Mouse (Mus musculus) liver, embryonic 12.5 days (tissue): ENCODE measurements around the gene Timp2. TPM values are rescaled to one million over a fixed set of nuclear protein-coding genes. Genes with fewer than 3 reads are reported as not detected.

ENCODE experiments used
- ATAC-seq: fragments of 200-750 bp; cut with Nextera tagmentation; 2 replicates; pipeline ENCODE4 v1.8.0; 2017; ENCODE audit warnings: moderate number of reproducible peaks, mild to moderate bottlenecking, moderate library complexity
- H3K27ac ChIP-seq: fragments of 300-500 bp; sonication (generic); 2 replicates; pipeline ENCODE4 v1.5.1; 2016; ENCODE audit warnings: mild to moderate bottlenecking
- H3K27me3 ChIP-seq: fragments of 300-500 bp; sonication (generic); replicated peaks from 2 replicates; pipeline ENCODE4 v1.6.1; 2016; ENCODE audit warnings: mild to moderate bottlenecking, moderate library complexity
- H3K36me3 ChIP-seq: fragments of 300-500 bp; sonication (generic); 2 replicates; pipeline ENCODE4 v1.6.1; 2016; ENCODE audit warnings: mild to moderate bottlenecking, moderate library complexity
- H3K4me1 ChIP-seq: fragments of 300-500 bp; sonication (generic); 2 replicates; pipeline ENCODE4 v1.6.1; 2016
- H3K4me2 ChIP-seq: fragments of 300-500 bp; sonication (generic); 2 replicates; pipeline ENCODE4 v1.6.1; 2016; ENCODE audit warnings: mild to moderate bottlenecking, moderate library complexity
- H3K4me3 ChIP-seq: fragments of 300-500 bp; sonication (generic); 2 replicates; pipeline ENCODE4 v1.5.1; 2016; ENCODE audit warnings: mild to moderate bottlenecking, moderate library complexity
- H3K9ac ChIP-seq: fragments of 300-500 bp; sonication (generic); 2 replicates; pipeline ENCODE4 v1.6.1; 2016; ENCODE audit warnings: mild to moderate bottlenecking, moderate library complexity
- H3K9me3 ChIP-seq: fragments of 300-500 bp; sonication (generic); replicated peaks from 2 replicates; pipeline ENCODE4 v1.6.1; 2016; ENCODE audit warnings: mild to moderate bottlenecking, moderate library complexity
- WGBS: fragments of 180-500 bp; shearing (Covaris S2); methylation state at CpG from one replicate; pipeline ENCODE4 v1.1.7; 2016; ENCODE audit not compliant: insufficient replicate concordance; 5-methylcytosine and 5-hydroxymethylcytosine counted together
- polyA plus RNA-seq: library from polyadenylated mRNA; unstranded; fragments of >200 nt; fragmentation: Nextera tagmentation; extraction: Ambion mirVana; gene quantifications from 2 replicates; pipeline ENCODE4 v1.2.1, GENCODE M21; 2016

Timp2 gene
- polyA plus RNA-seq, 1 experiment from 2014 or later, result 8.7 TPM

DNA sequence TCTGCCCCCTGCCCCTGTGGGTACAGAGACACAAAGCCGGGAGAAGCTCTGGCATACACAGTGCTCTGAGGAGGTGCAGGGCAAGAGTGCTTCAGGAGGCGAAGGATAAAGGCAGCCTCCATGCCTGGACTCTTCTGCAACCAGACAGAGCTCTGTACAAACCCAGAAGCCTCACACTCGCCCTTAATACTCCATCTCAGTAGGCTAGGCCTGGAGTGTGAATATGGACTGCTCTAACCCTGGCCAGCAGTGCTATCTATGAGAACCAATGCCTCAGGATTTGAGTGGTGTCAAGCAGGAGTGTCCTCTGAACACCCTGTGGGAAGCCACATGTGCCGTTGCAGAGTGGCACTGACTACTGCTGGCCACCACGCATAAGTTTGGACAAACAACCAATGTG lies 26.6 kb downstream of the Timp2 start:
- no peak for ATAC-seq
- WGBS, result 74% methylated on average over 5 of the region's 5 CpGs
- H3K27ac ChIP-seq, result no peak overlapping the region
- no peak overlapping the region for H3K4me3 ChIP-seq
- no peaks in the 10 kb centered on the region for H3K36me3 ChIP-seq
- H3K4me2 ChIP-seq, result no peak overlapping the region
- H3K4me1 ChIP-seq, result peaks cover 12% of the 10 kb centered on the region; the same call in 1 of the 2 replicates
- H3K27me3 ChIP-seq, result no peaks in the 10 kb centered on the region
- H3K9ac ChIP-seq, result no peak overlapping the region
- no peaks in the 10 kb centered on the region for H3K9me3 ChIP-seq

DNA sequence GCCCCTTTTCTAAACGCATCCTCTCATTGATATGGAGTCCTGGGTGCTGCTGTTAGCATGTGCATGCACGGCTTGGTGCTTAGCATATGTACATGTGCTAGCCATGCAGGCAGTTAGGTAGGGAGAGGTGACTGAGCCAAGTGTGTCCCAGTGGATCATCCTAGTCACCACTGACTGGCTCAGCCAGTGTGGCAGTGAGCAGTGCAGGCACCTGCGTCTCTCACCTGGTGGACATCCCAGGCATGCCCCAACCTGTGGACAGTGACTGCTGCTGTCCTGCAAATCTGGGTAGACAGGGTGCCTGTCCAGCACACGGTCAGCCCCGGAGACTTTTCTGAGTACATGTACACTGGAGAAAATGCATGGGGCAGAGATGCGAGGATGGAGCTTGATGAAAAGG lies 27.0 kb downstream of the Timp2 start:
- 76% methylated on average over 6 of the region's 6 CpGs for WGBS

DNA sequence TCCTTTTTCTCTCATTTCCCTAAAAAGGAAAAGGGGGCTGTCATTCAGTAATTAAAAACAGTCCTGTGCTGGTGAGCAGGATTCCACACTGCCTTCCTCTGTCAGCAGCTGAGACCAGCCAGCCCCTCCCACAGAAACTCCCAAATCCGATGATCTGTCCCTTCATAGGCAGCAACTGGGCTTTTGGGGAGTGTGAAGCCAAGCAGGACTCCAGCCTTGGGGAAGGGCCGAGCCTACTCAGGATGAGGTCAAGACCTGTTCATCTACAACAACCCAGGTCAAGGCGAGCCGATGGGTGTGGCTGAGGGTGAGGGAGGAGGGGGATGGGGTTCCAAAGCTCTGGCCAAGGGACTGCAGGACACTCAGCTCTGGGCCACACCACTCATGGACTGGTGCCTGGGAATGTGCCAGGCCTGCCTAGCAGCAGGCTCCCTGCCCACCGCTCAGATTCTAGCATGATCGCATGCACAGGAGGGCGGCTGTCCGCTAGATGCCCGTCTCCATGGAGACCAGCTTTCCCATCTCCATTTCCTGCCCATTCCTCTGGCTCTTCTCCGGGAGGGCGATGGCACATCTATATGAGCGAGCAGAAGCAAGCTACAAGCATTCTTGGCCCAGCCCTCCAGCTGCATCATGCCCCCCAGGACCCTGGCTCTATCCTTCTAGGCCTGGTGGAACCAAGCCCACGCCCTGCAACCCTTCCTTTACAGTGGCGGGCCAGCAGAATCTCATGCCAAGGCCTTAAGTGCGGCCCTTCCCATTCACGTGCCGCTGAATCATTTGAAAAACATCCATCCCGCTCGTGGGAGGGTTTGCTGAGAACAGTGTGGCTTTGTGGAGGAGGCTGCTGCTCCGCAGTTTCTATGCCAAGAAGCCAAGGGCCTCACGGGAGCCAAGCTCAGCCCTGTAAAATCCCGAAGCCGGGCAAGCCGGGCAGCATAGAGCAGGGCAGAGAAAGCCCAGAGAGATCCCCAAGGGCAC lies 28.3 kb downstream of the Timp2 start:
- ATAC-seq, result peak; percentile 30; the same call in 1 of the 2 replicates
- Histone ChIP-seq H3K9ac (no peak overlapping the region), H3K36me3 (no peaks in the 10 kb centered on the region), H3K4me2 (no peak overlapping the region), H3K27me3 (no peaks in the 10 kb centered on the region), H3K4me3 (no peak overlapping the region), H3K4me1 (peaks cover 13% of the 10 kb centered on the region; the same call in 1 of the 2 replicates), H3K27ac (no peak overlapping the region), H3K9me3 (no peaks in the 10 kb centered on the region)
- WGBS, result 74% methylated on average over 24 of the region's 24 CpGs

More for the DNA sequence above, 27.0 kb downstream of the Timp2 start:
- peaks cover 13% of the 10 kb centered on the region; the same call in 1 of the 2 replicates for H3K4me1 ChIP-seq
- no peak overlapping the region for H3K27ac ChIP-seq
- no peak for ATAC-seq
- H3K9ac ChIP-seq, result no peak overlapping the region
- no peaks in the 10 kb centered on the region for H3K27me3 ChIP-seq
- H3K4me3 ChIP-seq, result no peak overlapping the region
- no peaks in the 10 kb centered on the region for H3K36me3 ChIP-seq
- no peaks in the 10 kb centered on the region for H3K9me3 ChIP-seq
- no peak overlapping the region for H3K4me2 ChIP-seq

DNA sequence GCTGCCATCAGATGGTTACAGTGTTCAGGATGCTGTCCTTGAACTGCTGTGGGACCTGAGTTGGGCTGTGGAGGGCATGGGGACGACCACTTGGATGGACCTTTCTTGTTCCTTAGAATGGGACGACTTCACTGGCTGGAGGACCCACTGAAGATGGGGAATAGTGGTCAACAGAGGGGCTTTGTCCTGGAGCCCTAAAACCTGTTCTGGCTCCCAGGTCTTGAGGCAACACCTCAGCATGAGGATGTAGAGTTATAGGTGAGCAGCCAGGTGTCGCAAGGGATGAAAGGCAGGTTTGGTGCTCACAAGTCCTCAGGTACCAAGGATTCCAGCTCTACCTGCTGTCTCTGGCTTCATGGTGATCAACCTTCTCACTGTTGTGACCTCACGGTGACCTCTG lies 29.0 kb downstream of the Timp2 start:
- no peak for ATAC-seq
- H3K4me2 ChIP-seq, result no peak overlapping the region
- WGBS, result 61% methylated on average over 4 of the region's 4 CpGs
- H3K27me3 ChIP-seq, result no peaks in the 10 kb centered on the region
- H3K36me3 ChIP-seq, result no peaks in the 10 kb centered on the region
- peaks cover 13% of the 10 kb centered on the region; the same call in 1 of the 2 replicates for H3K4me1 ChIP-seq
- no peak overlapping the region for H3K27ac ChIP-seq
- H3K4me3 ChIP-seq, result no peak overlapping the region
- no peaks in the 10 kb centered on the region for H3K9me3 ChIP-seq
- no peak overlapping the region for H3K9ac ChIP-seq

DNA sequence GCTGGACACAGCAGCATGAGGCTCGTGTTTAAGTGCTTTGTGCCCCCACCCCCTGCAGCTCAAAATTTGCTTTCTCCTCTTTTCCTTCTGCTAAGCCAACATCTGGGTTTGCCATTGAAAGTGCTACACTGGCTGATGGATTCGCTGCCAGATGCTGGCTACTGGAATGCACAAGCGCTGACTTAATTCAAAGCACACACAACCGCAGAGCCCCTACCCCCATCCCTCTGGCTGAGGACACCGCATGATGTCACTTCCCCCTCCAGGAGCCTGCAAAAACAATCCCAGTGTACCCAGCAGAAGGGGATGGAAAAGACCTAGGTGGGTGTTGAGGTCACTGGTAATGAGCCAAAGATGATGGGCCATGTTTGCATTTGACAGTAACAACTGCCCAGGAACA lies 31.0 kb downstream of the Timp2 start:
- H3K4me3 ChIP-seq, result no peak overlapping the region
- H3K27me3 ChIP-seq, result no peaks in the 10 kb centered on the region
- 33% methylated on average over 5 of the region's 5 CpGs for WGBS
- H3K36me3 ChIP-seq, result no peaks in the 10 kb centered on the region
- no peak for ATAC-seq
- no peak overlapping the region for H3K27ac ChIP-seq
- H3K4me1 ChIP-seq, result peaks cover 13% of the 10 kb centered on the region; the same call in 1 of the 2 replicates
- no peak overlapping the region for H3K4me2 ChIP-seq
- H3K9ac ChIP-seq, result no peak overlapping the region
- no peaks in the 10 kb centered on the region for H3K9me3 ChIP-seq

DNA sequence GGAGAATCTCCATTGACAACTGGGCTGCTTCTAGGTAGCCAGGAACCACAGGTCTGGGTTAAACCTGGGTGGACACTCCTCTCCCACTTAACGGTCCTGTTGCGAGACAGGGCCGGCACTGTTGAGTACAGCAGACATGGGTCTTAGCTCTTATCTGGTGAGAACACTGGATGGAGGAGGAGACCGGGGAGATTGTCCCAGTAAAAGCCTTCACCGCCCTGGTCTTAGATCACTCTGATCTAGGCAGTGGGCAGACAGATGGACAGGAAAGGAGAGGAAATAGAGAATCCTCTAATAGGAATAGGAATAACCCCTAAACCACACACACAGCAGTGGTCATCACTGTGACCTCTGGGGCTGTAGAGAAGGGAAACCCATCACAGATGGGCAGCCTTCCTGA lies 31.6 kb downstream of the Timp2 start:
- WGBS, result 25% methylated on average over 5 of the region's 5 CpGs

DNA sequence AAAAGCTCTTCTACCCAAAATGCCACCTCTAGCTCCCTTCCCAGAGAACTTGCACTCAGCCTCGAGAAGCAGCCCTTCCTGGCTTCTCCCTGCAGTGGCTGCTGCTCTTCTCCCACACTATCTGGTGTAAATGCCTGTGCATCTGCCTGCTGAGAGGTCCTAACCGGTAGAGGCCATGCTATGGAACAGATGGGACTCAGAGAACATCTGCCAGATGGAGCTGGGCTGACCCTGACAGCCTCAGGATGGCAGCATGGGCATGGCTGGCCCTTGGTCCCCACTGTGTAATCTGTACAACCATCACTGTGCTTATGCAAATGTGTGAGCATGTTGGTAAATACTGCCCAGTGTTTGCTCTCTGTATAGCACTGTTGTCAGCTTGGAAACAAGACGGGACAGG lies 32.9 kb downstream of the Timp2 start:
- Histone ChIP-seq H3K9ac (no peak overlapping the region), H3K4me1 (peaks cover 13% of the 10 kb centered on the region; the same call in 1 of the 2 replicates), H3K27me3 (no peaks in the 10 kb centered on the region), H3K9me3 (no peaks in the 10 kb centered on the region), H3K36me3 (no peaks in the 10 kb centered on the region), H3K4me2 (no peak overlapping the region), H3K4me3 (no peak overlapping the region), H3K27ac (no peak overlapping the region)
- ATAC-seq, result no peak
- WGBS, result 37% methylated on average over 3 of the region's 3 CpGs

More for the DNA sequence above, 31.6 kb downstream of the Timp2 start:
- no peak overlapping the region for H3K27ac ChIP-seq
- no peaks in the 10 kb centered on the region for H3K9me3 ChIP-seq
- no peak overlapping the region for H3K4me3 ChIP-seq
- H3K27me3 ChIP-seq, result no peaks in the 10 kb centered on the region
- H3K4me1 ChIP-seq, result peaks cover 13% of the 10 kb centered on the region; the same call in 1 of the 2 replicates
- H3K36me3 ChIP-seq, result no peaks in the 10 kb centered on the region
- ATAC-seq, result no peak
- H3K9ac ChIP-seq, result no peak overlapping the region
- no peak overlapping the region for H3K4me2 ChIP-seq

DNA sequence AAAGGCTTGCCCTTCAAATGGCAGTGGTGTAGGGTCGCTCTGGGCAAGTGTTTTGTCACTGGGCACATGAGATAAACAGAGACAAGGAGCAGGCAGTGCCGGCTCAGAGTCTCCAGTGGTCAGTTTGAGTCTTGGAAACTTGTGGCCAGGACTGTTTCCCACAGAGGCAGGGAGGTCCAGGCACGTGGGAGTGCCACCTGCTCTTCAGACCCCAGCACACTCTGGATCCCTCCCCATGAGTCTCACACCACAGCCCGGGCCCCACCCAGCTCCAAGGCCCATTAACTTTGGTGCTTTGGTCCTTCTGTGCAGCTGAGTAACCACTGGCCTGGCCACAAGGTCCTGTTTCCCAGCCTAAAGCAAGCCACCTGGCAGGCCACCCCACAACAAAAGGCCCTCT lies 33.6 kb downstream of the Timp2 start:
- Histone ChIP-seq H3K9me3 (no peaks in the 10 kb centered on the region), H3K4me2 (no peak overlapping the region), H3K9ac (no peak overlapping the region), H3K27me3 (no peaks in the 10 kb centered on the region), H3K4me1 (peaks cover 8% of the 10 kb centered on the region), H3K4me3 (no peak overlapping the region), H3K36me3 (no peaks in the 10 kb centered on the region), H3K27ac (no peak overlapping the region)
- WGBS, result 49% methylated on average over 4 of the region's 4 CpGs
- ATAC-seq, result no peak

DNA sequence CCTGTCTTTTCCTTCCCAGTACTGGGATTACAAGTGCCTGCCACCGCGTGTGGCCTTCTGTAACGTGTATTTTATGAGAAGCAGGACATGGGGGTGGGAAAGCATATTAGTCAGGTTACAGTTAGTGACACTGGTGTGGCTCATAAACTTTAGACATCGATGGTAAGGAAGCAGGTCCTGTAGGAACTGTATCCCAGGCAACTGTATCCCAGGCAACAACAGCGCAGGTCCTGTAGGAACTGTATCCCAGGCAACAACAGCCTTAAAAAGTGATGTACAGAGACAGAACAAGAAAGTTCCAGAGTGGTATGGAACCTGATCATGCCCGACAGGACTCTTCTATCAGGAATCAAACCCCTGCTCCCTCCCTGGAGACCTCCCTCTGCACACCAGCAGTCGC lies 34.0 kb downstream of the Timp2 start:
- no peak for ATAC-seq
- no peak overlapping the region for H3K4me3 ChIP-seq

DNA sequence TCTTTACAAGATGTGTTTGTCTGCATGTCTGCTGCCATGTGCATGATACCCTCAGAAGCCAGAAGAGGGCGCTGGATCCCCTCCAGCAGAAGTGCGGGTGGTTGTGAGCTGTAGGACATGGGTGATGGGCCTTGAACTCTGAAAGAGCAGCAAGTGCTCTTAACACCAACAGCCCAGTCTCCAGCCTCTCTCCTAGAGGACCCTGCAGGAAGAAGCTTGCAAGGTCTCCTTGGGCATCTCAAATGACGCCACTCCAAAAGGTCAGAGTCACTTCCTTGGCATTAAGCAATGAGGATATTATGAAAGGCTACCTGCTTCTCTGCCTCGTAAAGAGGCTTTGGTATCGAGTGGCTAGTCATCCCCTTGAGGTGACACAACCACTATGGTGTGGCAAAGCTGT lies 36.9 kb downstream of the Timp2 start:
- Histone ChIP-seq H3K4me3 (no peak overlapping the region), H3K4me1 (peaks cover 13% of the 10 kb centered on the region), H3K27me3 (no peaks in the 10 kb centered on the region), H3K27ac (no peak overlapping the region), H3K36me3 (no peaks in the 10 kb centered on the region), H3K4me2 (no peak overlapping the region), H3K9ac (no peak overlapping the region), H3K9me3 (no peaks in the 10 kb centered on the region)
- no peak for ATAC-seq
- whole genome bisulfite sequencing, result 44% methylated on average over 5 of the region's 5 CpGs

More for the DNA sequence above, 34.0 kb downstream of the Timp2 start:
- peaks cover 11% of the 10 kb centered on the region for H3K4me1 ChIP-seq
- H3K27me3 ChIP-seq, result no peaks in the 10 kb centered on the region
- no peak overlapping the region for H3K4me2 ChIP-seq
- WGBS, result 64% methylated on average over 7 of the region's 7 CpGs
- no peaks in the 10 kb centered on the region for H3K36me3 ChIP-seq
- no peak overlapping the region for H3K27ac ChIP-seq
- H3K9ac ChIP-seq, result no peak overlapping the region
- no peaks in the 10 kb centered on the region for H3K9me3 ChIP-seq

DNA sequence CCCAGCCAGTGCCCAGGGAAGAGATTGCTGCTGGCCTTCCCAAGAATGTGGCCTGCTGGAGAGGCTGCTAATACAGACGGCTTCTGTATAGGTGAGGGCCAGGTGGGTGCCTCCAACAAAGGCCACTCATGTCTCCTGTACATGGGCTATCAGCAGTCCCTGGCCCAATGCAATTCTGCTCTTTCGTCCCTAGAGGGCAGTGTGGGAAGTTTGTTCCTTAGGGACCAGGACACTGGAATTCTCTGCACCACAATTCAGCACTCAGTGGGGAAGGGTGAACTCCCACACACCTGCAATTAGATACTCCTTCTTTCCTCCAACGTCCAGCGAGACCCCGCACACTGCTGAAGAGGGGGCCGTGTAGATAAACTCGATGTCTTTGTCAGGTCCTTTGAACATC lies 38.4 kb downstream of the Timp2 start:
- Histone ChIP-seq H3K4me2 (no peak overlapping the region), H3K9me3 (no peaks in the 10 kb centered on the region), H3K4me3 (no peak overlapping the region), H3K9ac (no peak overlapping the region), H3K36me3 (no peaks in the 10 kb centered on the region), H3K27ac (no peak overlapping the region), H3K4me1 (peaks cover 20% of the 10 kb centered on the region), H3K27me3 (no peaks in the 10 kb centered on the region)
- 10% methylated on average over 7 of the region's 7 CpGs for WGBS
- ATAC-seq, result peak; percentile 40; the same call in 1 of the 2 replicates

DNA sequence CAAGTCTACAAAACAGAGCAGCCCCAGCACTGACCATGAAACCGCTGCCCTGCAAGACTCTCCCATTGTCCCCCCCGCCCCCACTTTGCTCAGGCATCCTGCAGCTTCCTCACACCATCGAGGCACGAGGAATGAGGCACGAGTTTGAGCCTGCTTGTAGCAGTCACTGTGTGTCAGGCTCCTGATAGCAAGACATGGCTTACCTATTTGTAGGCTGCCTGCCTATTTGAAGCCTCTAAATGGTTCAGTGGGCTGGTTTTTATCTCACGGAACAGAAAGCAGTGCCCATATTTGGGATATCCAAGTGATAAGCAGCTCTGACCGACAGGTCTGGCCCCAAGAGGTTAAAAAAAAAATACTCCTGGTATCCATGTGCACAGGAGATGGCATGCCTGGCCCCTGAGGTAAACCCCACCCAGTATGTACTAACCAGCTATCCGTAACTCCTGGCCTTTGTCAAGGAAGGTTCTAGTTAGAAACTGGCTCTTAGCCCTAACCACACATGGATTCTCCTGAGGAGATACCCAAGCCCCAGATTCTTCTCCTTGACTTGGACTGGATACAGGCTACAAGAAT lies 39.2 kb downstream of the Timp2 start:
- H3K9me3 ChIP-seq, result no peaks in the 10 kb centered on the region
- no peak overlapping the region for H3K4me3 ChIP-seq
- WGBS, result 42% methylated on average over 8 of the region's 8 CpGs
- no peaks in the 10 kb centered on the region for H3K27me3 ChIP-seq
- peaks cover 21% of the 10 kb centered on the region for H3K4me1 ChIP-seq
- H3K9ac ChIP-seq, result no peak overlapping the region
- no peak overlapping the region for H3K4me2 ChIP-seq
- H3K36me3 ChIP-seq, result no peaks in the 10 kb centered on the region
- ATAC-seq, result peak; percentile 54; the same call in 1 of the 2 replicates
- H3K27ac ChIP-seq, result no peak overlapping the region
